Mouse (Mus musculus) midbrain, embryonic 16.5 days (tissue): ENCODE measurements at regions not wholly inside any gene's neighbourhood (a gene's known extent, or its start where the extent isn't known, plus 50 kb on each side); places are given as distances from the start of the nearest gene placed in this dataset.

Source experiments
- ATAC-seq: fragments of 200-750 bp; cut with Nextera tagmentation; 2 replicates; pipeline ENCODE4 v1.8.0; 2017; ENCODE audit warnings: moderate TSS enrichment
- H3K27ac ChIP-seq: fragments of 300-500 bp; sonication (generic); 2 replicates; pipeline ENCODE4 v1.5.1; 2014; ENCODE audit warnings: mild to moderate bottlenecking, low read length, mixed read lengths
- H3K27me3 ChIP-seq: fragments of 300-500 bp; sonication (generic); 2 replicates; pipeline ENCODE4 v1.6.1; 2014; ENCODE audit warnings: low read depth, low read length, mixed read lengths; ENCODE audit not compliant: control insufficient read depth, insufficient read depth
- H3K36me3 ChIP-seq: fragments of 300-500 bp; sonication (generic); 2 replicates; pipeline ENCODE4 v1.6.1; 2014; ENCODE audit warnings: mild to moderate bottlenecking, low read length, moderate library complexity, mixed read lengths; ENCODE audit not compliant: control insufficient read depth, insufficient read depth
- H3K4me1 ChIP-seq: fragments of 300-500 bp; sonication (generic); 2 replicates; pipeline ENCODE4 v1.6.1; 2014; ENCODE audit warnings: mild to moderate bottlenecking, low read length, mixed read lengths; ENCODE audit not compliant: control insufficient read depth, insufficient read depth
- H3K4me2 ChIP-seq: fragments of 300-500 bp; sonication (generic); 2 replicates; pipeline ENCODE4 v1.6.1; 2014; ENCODE audit warnings: mild to moderate bottlenecking, low read length, mixed read lengths
- H3K4me3 ChIP-seq: fragments of 300-500 bp; sonication (generic); 2 replicates; pipeline ENCODE4 v1.5.1; 2014; ENCODE audit warnings: low read depth, mild to moderate bottlenecking, low read length, moderate library complexity, mixed read lengths
- H3K9ac ChIP-seq: fragments of 300-500 bp; sonication (generic); 2 replicates; pipeline ENCODE4 v1.6.1; 2014; ENCODE audit warnings: low read depth, low read length, mixed read lengths
- H3K9me3 ChIP-seq: fragments of 300-500 bp; sonication (generic); replicated peaks from 2 replicates; pipeline ENCODE4 v1.6.1; 2014; ENCODE audit warnings: mild to moderate bottlenecking, low read length, mixed read lengths; ENCODE audit not compliant: control insufficient read depth, poor library complexity, severe bottlenecking
- WGBS: fragments of 180-500 bp; shearing (Covaris S2); extraction: QIAGEN DNeasy Blood & Tissue Kit; methylation state at CpG from one replicate; pipeline ENCODE4 v1.1.7; 2014; 5-methylcytosine and 5-hydroxymethylcytosine counted together

GRCm38 (mm10) chr13:71084301-71084700, 242.7 kb upstream of the Adamts16 start:
- WGBS: 65% methylated on average over 6 of the region's 6 CpGs
- H3K9ac ChIP-seq: no peak overlapping the region
- H3K27me3 ChIP-seq: no peaks in the 10 kb centered on the region
- no peaks in the 10 kb centered on the region for H3K4me1 ChIP-seq
- no peak for ATAC-seq
- no peak overlapping the region for H3K4me2 ChIP-seq
- H3K9me3 ChIP-seq: no peaks in the 10 kb centered on the region; the same call in 1 of the 2 replicates
- H3K36me3 ChIP-seq: no peaks in the 10 kb centered on the region
- no peak overlapping the region for H3K4me3 ChIP-seq
- no peak overlapping the region for H3K27ac ChIP-seq

DNA sequence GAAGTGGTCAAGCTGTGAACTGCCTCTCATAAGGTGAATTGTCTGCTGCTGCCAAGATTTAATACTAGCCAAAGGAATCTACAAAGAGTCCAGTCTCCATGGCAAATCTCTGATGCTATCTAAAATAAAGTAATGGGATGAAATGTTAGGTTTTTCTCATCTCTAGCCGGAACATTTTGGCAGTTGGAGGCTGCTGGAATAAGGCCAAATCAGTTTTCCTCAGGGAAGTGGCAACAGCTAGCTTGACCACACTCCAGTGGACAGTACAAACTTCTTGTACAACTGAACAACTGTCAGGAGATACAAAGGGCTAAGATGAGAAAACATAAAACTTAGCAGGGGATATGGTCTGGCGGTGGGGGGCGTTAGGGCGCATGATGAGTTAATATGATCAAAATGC, 234.3 kb upstream of the Adamts16 start:
- H3K4me1 ChIP-seq: peaks cover 2% of the 10 kb centered on the region; the same call in 1 of the 2 replicates
- no peaks in the 10 kb centered on the region for H3K27me3 ChIP-seq
- H3K27ac ChIP-seq: no peak overlapping the region
- no peak overlapping the region for H3K9ac ChIP-seq
- no peak overlapping the region for H3K4me3 ChIP-seq
- no peak for ATAC-seq
- 82% methylated on average over 4 of the region's 4 CpGs for WGBS
- no peaks in the 10 kb centered on the region; the same call in 1 of the 2 replicates for H3K9me3 ChIP-seq
- no peaks in the 10 kb centered on the region for H3K36me3 ChIP-seq
- H3K4me2 ChIP-seq: no peak overlapping the region

DNA sequence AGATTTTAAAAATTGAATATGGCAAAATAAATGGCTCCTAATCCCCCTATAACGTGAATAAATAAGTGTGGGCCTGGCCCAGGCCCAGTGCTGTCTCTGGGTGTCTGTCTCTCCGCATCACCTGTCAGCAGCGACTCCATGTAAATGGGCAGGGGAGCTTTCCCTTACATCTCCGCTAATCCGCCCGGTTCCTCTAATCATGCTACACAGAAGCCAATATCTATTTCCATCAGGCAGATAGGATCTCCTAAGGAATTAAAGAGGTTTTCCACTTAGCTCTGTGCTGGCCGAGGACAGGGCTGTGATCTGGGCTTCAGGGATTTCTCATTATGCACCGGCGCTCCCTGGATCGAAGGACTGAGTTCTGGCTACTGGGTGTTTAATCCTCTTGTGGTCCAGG, 232.4 kb upstream of the Adamts16 start:
- Histone ChIP-seq H3K27me3 (no peaks in the 10 kb centered on the region), H3K4me3 (no peak overlapping the region), H3K4me2 (peak overlapping the region; percentile 4; the same call in 1 of the 2 replicates), H3K9me3 (no peaks in the 10 kb centered on the region), H3K36me3 (no peaks in the 10 kb centered on the region), H3K4me1 (peaks cover 8% of the 10 kb centered on the region; the same call in 1 of the 2 replicates), H3K9ac (no peak overlapping the region), H3K27ac (no peak overlapping the region)
- ATAC-seq: peak; percentile 54; the same call in 1 of the 2 replicates
- WGBS: 17% methylated on average over 10 of the region's 10 CpGs

GRCm38 (mm10) chr13:71068757-71069201, 227.2 kb upstream of the Adamts16 start:
- peak overlapping the region; percentile 34; the same call in 1 of the 2 replicates for H3K9ac ChIP-seq

DNA sequence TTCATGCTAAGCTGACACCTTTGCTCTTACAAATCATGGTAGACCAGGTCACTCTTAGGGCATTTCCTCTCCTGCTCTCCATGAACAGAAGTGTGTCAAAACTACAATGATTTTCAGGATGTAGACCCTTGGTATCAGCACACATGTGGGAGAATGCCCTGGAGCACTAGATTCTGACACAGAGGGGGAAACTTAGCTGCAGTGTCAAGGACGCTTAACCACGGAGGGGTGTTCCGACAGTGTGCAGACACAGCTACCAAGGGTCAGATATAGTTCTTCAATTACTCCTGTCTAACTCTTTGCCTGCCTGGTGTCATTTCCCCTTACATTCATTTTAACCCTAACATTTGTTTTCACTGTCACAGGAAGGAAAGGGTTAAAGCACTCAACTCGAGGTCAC, 226.4 kb upstream of the Adamts16 start:
- Histone ChIP-seq H3K9me3 (no peaks in the 10 kb centered on the region), H3K4me3 (no peak overlapping the region), H3K4me1 (peaks cover 28% of the 10 kb centered on the region), H3K4me2 (peak overlapping the region; percentile 42; the same call in 1 of the 2 replicates), H3K9ac (no peak overlapping the region), H3K27ac (peak overlapping the region; percentile 60; the same call in 1 of the 2 replicates), H3K27me3 (no peaks in the 10 kb centered on the region), H3K36me3 (no peaks in the 10 kb centered on the region)
- ATAC-seq: no peak
- WGBS: 35% methylated on average over 4 of the region's 4 CpGs

More at GRCm38 (mm10) chr13:71068757-71069201, 227.2 kb upstream of the Adamts16 start:
- peak overlapping the region; percentile 60 for H3K27ac ChIP-seq
- peak overlapping the region; percentile 42 for H3K4me2 ChIP-seq
- no peak overlapping the region for H3K4me3 ChIP-seq
- no peaks in the 10 kb centered on the region for H3K27me3 ChIP-seq
- peaks cover 28% of the 10 kb centered on the region for H3K4me1 ChIP-seq
- 33% methylated on average over 11 of the region's 11 CpGs for WGBS
- H3K9me3 ChIP-seq: no peaks in the 10 kb centered on the region
- no peaks in the 10 kb centered on the region for H3K36me3 ChIP-seq
- ATAC-seq: peak; percentile 74

DNA sequence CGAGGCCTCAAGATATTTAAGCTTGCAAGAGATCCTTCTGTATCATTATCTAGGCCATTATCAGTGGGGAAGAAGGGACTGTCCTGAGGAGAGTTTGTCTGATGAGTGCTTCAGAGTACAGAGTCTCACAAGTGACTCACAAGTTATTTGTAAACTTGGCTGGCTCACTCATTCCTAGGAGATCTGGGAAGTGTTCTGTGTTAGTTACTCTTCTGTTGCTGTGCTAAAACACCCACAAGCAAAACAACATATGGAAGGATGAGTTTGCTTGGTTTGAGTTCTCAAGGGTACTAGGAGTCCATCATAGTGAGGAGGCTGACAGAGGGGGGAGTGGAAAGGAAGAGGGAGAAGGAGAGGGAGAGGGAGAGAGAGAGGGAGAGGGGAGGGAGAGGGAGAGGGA, 224.0 kb upstream of the Adamts16 start:
- 92% methylated on average over 1 of the region's 1 CpGs for WGBS
- ATAC-seq: no peak
- no peak overlapping the region for H3K4me3 ChIP-seq
- H3K36me3 ChIP-seq: no peaks in the 10 kb centered on the region
- no peaks in the 10 kb centered on the region for H3K9me3 ChIP-seq
- no peak overlapping the region for H3K4me2 ChIP-seq
- peaks cover 28% of the 10 kb centered on the region for H3K4me1 ChIP-seq
- H3K27me3 ChIP-seq: no peaks in the 10 kb centered on the region
- H3K9ac ChIP-seq: no peak overlapping the region
- H3K27ac ChIP-seq: peak overlapping the region; percentile 37; the same call in 1 of the 2 replicates

- H3K4me1 ChIP-seq: peaks cover 28% of the 10 kb centered on the region
- WGBS: 53% methylated on average over 8 of the region's 8 CpGs
- peak; percentile 52 for ATAC-seq
- no peak overlapping the region for H3K4me2 ChIP-seq
- no peaks in the 10 kb centered on the region for H3K27me3 ChIP-seq
- no peak overlapping the region for H3K9ac ChIP-seq
- H3K9me3 ChIP-seq: no peaks in the 10 kb centered on the region
- no peak overlapping the region for H3K4me3 ChIP-seq
- peak overlapping the region; percentile 63 for H3K27ac ChIP-seq
- no peaks in the 10 kb centered on the region for H3K36me3 ChIP-seq
These were observed 223.1 kb upstream of the Adamts16 start for GRCm38 (mm10) chr13:71064590-71065307.

DNA sequence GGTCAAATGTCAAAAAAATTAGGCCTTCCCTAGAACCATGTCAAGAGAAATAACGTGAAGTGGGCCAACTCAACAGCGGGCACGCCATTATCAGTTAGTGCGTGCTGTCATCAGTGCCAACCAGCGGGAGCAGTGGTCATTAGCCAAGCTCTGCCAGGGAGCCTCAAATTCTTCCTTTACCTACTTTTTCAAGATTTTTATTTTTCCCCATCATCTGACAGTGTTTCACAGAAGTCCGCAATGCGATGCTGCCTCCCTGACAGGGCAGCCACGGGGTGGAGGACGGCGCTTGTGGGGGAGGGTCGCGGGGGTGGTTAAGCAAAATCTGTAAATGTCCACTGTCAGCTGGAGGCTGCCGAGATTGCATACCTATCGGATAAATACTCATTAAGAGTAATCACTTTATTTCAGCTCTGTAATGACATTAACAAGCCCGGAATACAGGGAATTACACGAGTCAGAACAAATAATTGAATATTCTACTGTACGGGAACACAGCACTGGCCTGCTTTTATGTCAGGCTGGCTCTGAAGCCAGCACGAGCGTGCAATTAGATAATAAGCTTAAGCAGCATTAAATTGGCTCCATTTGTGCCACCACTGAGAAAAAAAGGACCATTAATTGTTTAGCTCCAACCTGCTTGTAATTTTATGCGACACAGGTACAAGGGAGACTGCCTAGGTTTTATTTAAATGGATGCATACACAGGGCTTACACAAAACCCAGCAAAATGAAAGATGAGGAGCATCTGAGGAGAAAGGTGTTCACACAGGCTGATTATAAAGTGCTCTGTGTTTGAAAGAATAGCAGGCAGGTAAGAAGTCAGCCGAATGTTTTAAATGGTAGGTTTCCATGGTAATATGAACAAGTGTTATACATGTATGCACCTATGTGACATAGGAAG, 212.0 kb upstream of the Adamts16 start:
- Histone ChIP-seq H3K36me3 (no peaks in the 10 kb centered on the region), H3K4me2 (peak overlapping the region; percentile 31), H3K4me3 (no peak overlapping the region), H3K4me1 (peaks cover 16% of the 10 kb centered on the region), H3K9ac (no peak overlapping the region), H3K9me3 (no peaks in the 10 kb centered on the region), H3K27me3 (no peaks in the 10 kb centered on the region; the same call in 1 of the 2 replicates), H3K27ac (peak overlapping the region; percentile 19; the same call in 1 of the 2 replicates)
- WGBS: 40% methylated on average over 21 of the region's 21 CpGs
- peak; percentile 81 for ATAC-seq
